Mouse (Mus musculus): ENCODE measurements around the gene Gpc1.

The Gpc1 gene

GRCm38 (mm10) chr1:92831188-92832001, at the start of gene Gpc1:
Gene Gpc1, plus strand, starts transcription at chr1:92831645.
- DNase-seq (ENCODE audit: low spot score in 2 of 2) = peak; percentile 46 to 75

GRCm38 (mm10) chr1:92781862-92782261, 49.6 kb upstream of the Gpc1 start:
- DNase-seq (ENCODE audit: low spot score in 2 of 2) = no peak

GRCm38 (mm10) chr1:92782587-92782986, 48.9 kb upstream of the Gpc1 start:
- no peak for DNase-seq (ENCODE audit: low spot score in 2 of 2)

GRCm38 (mm10) chr1:92787221-92787620, 44.2 kb upstream of the Gpc1 start:
- DNase-seq (ENCODE audit: low spot score in 2 of 2) = peak; percentile 37 to 51

DNA sequence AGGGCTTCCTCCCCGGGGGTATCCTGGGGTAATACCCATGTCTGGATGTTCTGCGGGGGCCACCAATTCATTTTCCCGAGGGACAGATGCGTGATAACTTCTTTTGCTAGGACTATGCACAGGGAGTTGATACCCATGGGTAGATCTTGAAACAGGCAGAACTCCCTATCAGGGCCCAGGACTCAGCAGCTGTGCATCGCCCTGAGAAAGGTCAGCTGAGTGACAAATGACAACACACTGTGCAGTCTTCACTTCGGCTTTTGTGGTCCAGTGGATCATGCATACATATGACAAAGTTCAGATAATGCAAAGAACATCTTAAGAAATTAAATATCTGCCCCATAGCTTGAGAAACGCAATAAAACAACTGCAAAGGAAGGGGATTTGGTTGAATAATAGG, 43.4 kb upstream of the Gpc1 start:
- DNase-seq (ENCODE audit: low spot score in 2 of 2) = no peak

DNA sequence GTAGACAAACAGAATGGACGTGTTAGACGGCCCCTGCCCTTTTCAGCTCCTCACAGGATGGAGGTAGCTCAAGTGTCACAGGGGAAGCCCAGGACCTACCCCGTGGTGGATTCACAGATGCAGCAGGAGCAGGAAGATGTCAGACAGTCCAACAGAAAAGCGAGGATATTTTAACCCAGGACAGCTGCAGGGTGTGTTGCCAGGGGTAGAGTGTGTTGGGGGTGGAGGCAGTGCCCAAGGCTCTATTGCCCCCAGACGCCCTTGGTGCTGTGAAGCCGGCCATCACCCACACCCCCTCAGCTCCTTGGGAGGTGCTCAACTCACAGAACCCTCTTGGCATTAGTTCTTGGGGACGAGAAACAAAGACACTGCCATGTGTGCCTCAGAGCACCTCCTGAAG, 40.8 kb upstream of the Gpc1 start:
- no peak for DNase-seq (ENCODE audit: low spot score in 2 of 2)

GRCm38 (mm10) chr1:92791070-92791831, 40.2 kb upstream of the Gpc1 start:
- peak; percentile 50 to 53 for DNase-seq (ENCODE audit: low spot score in 2 of 2)

GRCm38 (mm10) chr1:92793781-92794180, 37.7 kb upstream of the Gpc1 start:
- no peak for DNase-seq (ENCODE audit: low spot score in 2 of 2)

DNA sequence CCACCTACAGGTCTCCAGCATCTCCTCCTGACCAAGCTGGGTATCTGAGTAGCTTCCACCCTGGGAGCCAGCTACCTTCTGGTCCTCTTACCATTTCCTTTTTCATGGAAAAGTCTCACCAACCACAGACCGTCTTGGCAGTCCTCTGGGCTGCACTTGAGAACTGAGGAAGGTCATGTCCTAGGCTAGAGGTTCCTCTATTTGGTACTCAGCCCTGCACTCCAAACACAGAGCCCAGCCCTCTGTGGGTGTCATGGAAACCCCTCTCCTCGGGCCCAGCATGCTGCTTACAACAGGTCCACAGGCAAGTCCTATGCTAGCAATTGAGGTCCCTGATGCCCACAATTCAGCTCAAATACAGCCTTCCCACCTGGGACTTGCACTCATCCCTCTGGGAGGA, 33.0 kb upstream of the Gpc1 start:
- no peak for DNase-seq (ENCODE audit: low spot score in 2 of 2)

GRCm38 (mm10) chr1:92799653-92800052, 31.8 kb upstream of the Gpc1 start:
- no peak for DNase-seq (ENCODE audit: low spot score in 2 of 2)

GRCm38 (mm10) chr1:92802362-92802761, 29.1 kb upstream of the Gpc1 start:
- no peak for DNase-seq (ENCODE audit: low spot score in 2 of 2)

DNA sequence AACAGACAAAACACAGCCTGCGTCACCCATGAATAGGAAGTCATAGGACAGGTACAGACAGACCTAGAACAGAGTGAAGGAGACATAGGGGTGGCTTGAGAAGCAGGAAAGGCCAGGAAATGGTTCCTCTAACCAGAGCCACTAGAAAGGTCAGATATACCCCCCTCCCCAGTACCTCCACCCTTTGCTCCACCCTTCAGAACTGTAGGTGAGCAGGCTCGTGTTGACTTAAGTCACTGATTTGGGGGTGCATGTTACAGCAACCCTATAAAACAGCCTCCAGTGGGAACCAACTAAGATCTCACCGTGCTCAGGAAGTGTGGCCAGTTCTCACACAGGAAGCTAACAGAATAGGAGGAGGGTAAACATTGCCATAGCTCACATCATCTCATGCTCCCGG, 28.1 kb upstream of the Gpc1 start:
- no peak for DNase-seq (ENCODE audit: low spot score in 2 of 2)

DNA sequence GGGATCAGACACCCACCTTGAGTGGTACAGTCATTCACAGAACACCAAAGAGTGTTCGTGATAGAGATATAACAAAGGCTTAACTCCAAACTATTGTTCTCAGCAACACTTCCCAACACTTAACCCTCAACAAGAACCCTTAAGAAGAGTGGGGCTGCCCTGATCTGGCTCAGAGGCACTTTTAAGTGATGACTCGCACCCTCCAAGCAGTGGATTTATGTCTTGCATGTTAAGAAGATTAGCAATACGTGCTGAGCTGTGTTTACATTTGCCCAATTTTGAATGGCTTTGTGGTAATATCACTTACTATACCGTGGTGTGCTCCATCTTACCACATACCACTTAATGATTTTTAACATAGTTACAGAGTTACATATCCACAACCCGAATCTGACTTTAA, 26.3 kb upstream of the Gpc1 start:
- DNase-seq (ENCODE audit: low spot score in 2 of 2) = no peak

- DNase-seq (ENCODE audit: low spot score in 2 of 2) = no peak
These were observed 25.6 kb upstream of the Gpc1 start for GRCm38 (mm10) chr1:92805836-92806235.

DNA sequence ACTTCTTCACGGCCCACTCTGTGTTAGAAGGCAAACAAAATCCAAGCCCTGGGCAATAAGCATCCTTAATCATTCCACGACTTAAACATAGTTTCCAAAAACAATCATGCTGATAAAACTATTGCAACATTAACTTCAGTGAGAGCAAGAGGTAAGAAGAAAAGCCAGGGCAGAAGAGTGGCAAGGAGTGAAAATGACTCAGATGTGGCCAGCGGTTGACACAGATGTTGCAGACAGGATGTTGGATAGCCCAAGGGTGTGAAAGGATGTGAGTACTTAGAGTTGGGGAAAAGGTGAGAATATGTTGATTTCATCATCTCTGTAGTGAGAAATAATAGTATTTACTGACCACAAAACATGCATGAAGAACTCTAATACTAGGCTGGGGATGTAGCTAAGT, 24.7 kb upstream of the Gpc1 start:
- DNase-seq (ENCODE audit: low spot score in 2 of 2) = no peak

DNA sequence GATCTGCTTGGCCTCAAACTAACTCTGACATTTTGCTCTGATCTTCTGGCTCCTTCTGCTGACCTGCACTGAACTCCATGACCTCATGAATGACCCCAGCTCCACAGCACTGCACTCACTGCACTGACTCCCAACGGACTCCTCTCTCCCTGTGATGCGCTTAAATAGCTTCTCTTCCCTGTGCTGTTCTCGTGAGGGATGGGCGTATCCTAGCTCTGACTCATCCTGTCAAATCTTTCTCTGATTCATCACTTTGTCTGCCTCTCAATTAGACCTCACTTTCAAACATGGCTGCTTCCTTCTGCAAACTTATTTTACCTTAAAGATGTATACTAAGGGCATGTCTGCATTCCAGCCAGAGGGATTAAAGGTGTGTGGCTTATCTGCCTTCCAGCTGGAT, 21.8 kb upstream of the Gpc1 start:
- DNase-seq (ENCODE audit: low spot score in 2 of 2) = no peak

GRCm38 (mm10) chr1:92814319-92814718, 17.1 kb upstream of the Gpc1 start:
- DNase-seq (ENCODE audit: low spot score in 2 of 2) = no peak

DNA sequence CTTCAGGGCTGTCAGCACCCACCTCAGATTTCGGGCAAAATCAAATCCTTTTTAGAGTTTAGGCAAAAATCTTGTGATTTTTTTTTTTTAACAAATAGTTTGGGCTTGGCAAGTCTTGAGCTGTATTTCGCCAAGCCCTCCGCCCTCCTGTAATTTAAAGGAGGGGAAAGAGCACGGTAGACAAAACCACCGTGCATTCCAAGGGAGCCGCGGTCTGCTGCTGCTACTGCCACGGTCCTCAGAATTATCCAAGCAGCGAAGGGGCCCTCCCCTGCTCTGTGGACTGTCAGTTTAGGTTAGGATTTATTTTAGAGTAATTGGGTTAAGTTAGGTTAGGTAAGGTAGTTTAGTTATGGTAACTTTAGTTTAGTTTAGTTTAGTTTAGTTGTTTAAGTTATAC, 16.3 kb upstream of the Gpc1 start:
- no peak for DNase-seq (ENCODE audit: low spot score in 2 of 2)

DNA sequence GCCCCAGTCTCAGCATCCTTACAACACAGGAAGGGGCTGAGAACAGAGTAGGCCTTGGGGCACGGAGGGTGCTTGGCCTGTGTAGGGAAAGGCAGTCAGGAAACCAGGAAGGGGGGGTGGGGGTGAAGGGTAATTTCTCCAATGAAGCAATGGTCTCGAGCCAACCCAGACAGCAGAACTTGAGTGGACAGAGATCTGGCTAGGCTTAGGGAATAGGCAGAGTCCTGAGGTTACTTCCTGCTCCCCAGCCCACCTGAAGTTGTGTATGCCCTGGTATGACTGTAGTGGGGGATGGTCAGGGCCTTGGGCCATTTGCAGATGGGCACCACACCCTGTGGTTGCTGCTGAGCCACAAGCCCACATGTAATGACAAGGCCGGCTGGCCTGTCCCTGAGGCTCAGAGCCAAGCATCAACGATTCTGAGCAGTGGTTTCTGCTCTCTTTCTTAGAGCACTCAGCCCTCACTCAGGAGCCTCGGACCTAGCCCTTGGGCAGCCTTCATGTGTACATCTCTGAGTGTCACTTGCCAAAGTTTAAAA, 15.6 kb upstream of the Gpc1 start:
- no peak for DNase-seq (ENCODE audit: low spot score in 2 of 2)

GRCm38 (mm10) chr1:92830626-92831187, 738 bp upstream of the Gpc1 start:
- DNase-seq (ENCODE audit: low spot score in 2 of 2) = no peak

GRCm38 (mm10) chr1:92832011-92833010, 866 bp downstream of the Gpc1 start:
- DNase-seq (ENCODE audit: low spot score in 2 of 2) = peak in 1 of 2 experiments; percentile 34
